8 mouse cellular contexts compared by ENCODE assay signal in the genomic region with DNA sequence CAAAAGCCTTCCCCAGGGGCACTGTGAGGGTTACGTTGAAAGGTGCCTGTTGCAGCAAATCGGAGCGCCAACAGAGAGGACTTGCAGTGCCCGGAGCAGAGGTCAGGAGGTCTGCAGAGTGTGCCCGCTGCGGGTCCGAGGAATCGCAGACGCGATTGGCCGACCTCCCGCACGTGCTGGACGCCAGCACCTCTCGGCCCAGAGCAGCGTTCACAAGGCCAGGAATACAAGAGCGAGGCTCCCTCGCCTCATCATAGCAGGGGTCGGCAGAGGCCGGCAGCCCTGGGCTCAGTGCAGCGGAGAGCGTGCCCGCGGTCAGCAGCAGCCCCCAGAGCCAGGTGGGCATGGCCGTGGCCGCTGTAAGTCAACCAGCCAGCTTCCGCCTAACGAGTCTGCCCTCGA. TPM values are rescaled to one million over a fixed set of nuclear protein-coding genes. Genes with fewer than 3 reads are reported as not detected.
A peak's percentile ranks its signal among the peaks of the same experiment; 100 is the strongest.
DNase-seq lines count a peak whose midpoint lies in the region; ATAC-seq lines count a peak whose summit lies in the region.

No protein-coding gene starts in this region.

- H3K4me3 ChIP-seq in forebrain, embryonic 15.5 days = peak overlapping the region; percentile 84
- H3K4me3 ChIP-seq in midbrain, embryonic 15.5 days = peak overlapping the region; percentile 43

- 3% methylated on average over 29 of the region's 29 CpGs for WGBS in forebrain, embryonic 15.5 days
- WGBS in midbrain, embryonic 15.5 days = 1% methylated on average over 29 of the region's 29 CpGs

- DNase-seq in gastrocnemius, postnatal 10 days = peak; percentile 58
- no peak for DNase-seq in gastrocnemius, postnatal 25 days
- peak; percentile 22 to 64 for DNase-seq in adrenal gland, postnatal 36 days
- peak; percentile 55 for DNase-seq in kidney, postnatal 10 days
- no peak for DNase-seq in urinary bladder, postnatal 25 days (ENCODE audit: low spot score)
- DNase-seq in urinary bladder, postnatal 14 days (ENCODE audit: low spot score) = no peak

- H3K27me3 ChIP-seq in forebrain, embryonic 15.5 days = peaks cover 12% of the 10 kb centered on the region; the same call in 1 of the 2 replicates
- H3K27me3 ChIP-seq in midbrain, embryonic 15.5 days (replicated peaks) = 0 out of 2 replicates have a peak, but pooled peaks cover 7% of the 10 kb centered on the region

- H3K9ac ChIP-seq in forebrain, embryonic 15.5 days (replicated peaks) = peak overlapping the region; percentile 68
- peak overlapping the region; percentile 53 for H3K9ac ChIP-seq in midbrain, embryonic 15.5 days

- H3K36me3 ChIP-seq in forebrain, embryonic 15.5 days = no peaks in the 10 kb centered on the region
- no peaks in the 10 kb centered on the region for H3K36me3 ChIP-seq in midbrain, embryonic 15.5 days (replicated peaks)

- peak overlapping the region; percentile 63 for H3K27ac ChIP-seq in forebrain, embryonic 15.5 days (replicated peaks)
- peak overlapping the region; percentile 53 for H3K27ac ChIP-seq in midbrain, embryonic 15.5 days

- H3K4me1 ChIP-seq in forebrain, embryonic 15.5 days = peaks cover 79% of the 10 kb centered on the region
- peaks cover 71% of the 10 kb centered on the region for H3K4me1 ChIP-seq in midbrain, embryonic 15.5 days

- H3K4me2 ChIP-seq in forebrain, embryonic 15.5 days (replicated peaks) = peak overlapping the region; percentile 89
- peak overlapping the region; percentile 94 for H3K4me2 ChIP-seq in midbrain, embryonic 15.5 days

- no peaks in the 10 kb centered on the region for H3K9me3 ChIP-seq in forebrain, embryonic 15.5 days
- H3K9me3 ChIP-seq in midbrain, embryonic 15.5 days = no peaks in the 10 kb centered on the region

- ATAC-seq in forebrain, embryonic 15.5 days (replicated peaks) = no peak
- ATAC-seq in midbrain, embryonic 15.5 days (replicated peaks) = no peak

RNA-seq across cellular contexts. Expression of gene Ntn3, which starts 0.7 kb away (rescaled TPM):
- 1 to 10 TPM; 1.6 to 2.5 TPM for total RNA-seq in gastrocnemius, postnatal 10 days (2021)
- total RNA-seq in gastrocnemius, postnatal 25 days (2021) = under 1 TPM; 0.35 to 0.56 TPM
- 1 to 10 TPM; 1.5 to 2.9 TPM for total RNA-seq in adrenal gland, postnatal 36 days (2021)
- polyA plus RNA-seq in forebrain, embryonic 15.5 days (2015; fragmentation: Nextera tagmentation; extraction: Ambion mirVana) = 4.9 and 5.2 TPM in 2 replicates
- 5.1 and 5.4 TPM in 2 replicates for polyA plus RNA-seq in midbrain, embryonic 15.5 days (2015; fragmentation: Nextera tagmentation; extraction: Ambion mirVana)

RNA-seq across cellular contexts. Expression of gene Tbc1d24, which starts 3.3 kb away (rescaled TPM):
- total RNA-seq in gastrocnemius, postnatal 10 days (2021) = 1 to 10 TPM; 5.8 to 8.9 TPM
- 1 to 10 TPM; 4.1 to 4.6 TPM for total RNA-seq in gastrocnemius, postnatal 25 days (2021)
- 10 to 100 TPM; 10.9 to 18.8 TPM for total RNA-seq in adrenal gland, postnatal 36 days (2021)
- 18.8 and 19.5 TPM in 2 replicates for polyA plus RNA-seq in forebrain, embryonic 15.5 days (2015; fragmentation: Nextera tagmentation; extraction: Ambion mirVana)
- polyA plus RNA-seq in midbrain, embryonic 15.5 days (2015; fragmentation: Nextera tagmentation; extraction: Ambion mirVana) = 28.7 and 30.7 TPM in 2 replicates

RNA-seq across cellular contexts. Expression of gene Tedc2, which starts 12.0 kb away (rescaled TPM):
- total RNA-seq in gastrocnemius, postnatal 10 days (2021) = 1 to 10 TPM; 2.5 to 4.0 TPM
- 1 to 10 TPM; 1.4 to 1.9 TPM for total RNA-seq in gastrocnemius, postnatal 25 days (2021)
- total RNA-seq in adrenal gland, postnatal 36 days (2021) = 1 to 10 TPM; 5.7 to 6.4 TPM
- polyA plus RNA-seq in forebrain, embryonic 15.5 days (2015; fragmentation: Nextera tagmentation; extraction: Ambion mirVana) = 13.0 and 13.5 TPM in 2 replicates
- 12.1 and 12.5 TPM in 2 replicates for polyA plus RNA-seq in midbrain, embryonic 15.5 days (2015; fragmentation: Nextera tagmentation; extraction: Ambion mirVana)

RNA-seq across cellular contexts. Expression of gene Atp6v0c, which starts 39.1 kb away (rescaled TPM):
- 100 to 1,000 TPM; 180 to 191 TPM for total RNA-seq in gastrocnemius, postnatal 10 days (2021)
- 100 to 1,000 TPM; 145 to 159 TPM for total RNA-seq in gastrocnemius, postnatal 25 days (2021)
- total RNA-seq in adrenal gland, postnatal 36 days (2021) = 100 to 1,000 TPM; 434 to 448 TPM
- polyA plus RNA-seq in forebrain, embryonic 15.5 days (2015; fragmentation: Nextera tagmentation; extraction: Ambion mirVana) = 872 and 917 TPM in 2 replicates
- polyA plus RNA-seq in midbrain, embryonic 15.5 days (2015; fragmentation: Nextera tagmentation; extraction: Ambion mirVana) = 1,357 and 1,392 TPM in 2 replicates

RNA-seq across cellular contexts. Expression of gene Ccnf, which starts 42.6 kb away (rescaled TPM):
- 1 to 10 TPM; 5.0 to 8.2 TPM for total RNA-seq in gastrocnemius, postnatal 10 days (2021)
- total RNA-seq in gastrocnemius, postnatal 25 days (2021) = 1 to 10 TPM in 1 of 2 experiments, under 1 TPM in 1; 0.61 to 1.1 TPM
- 1 to 10 TPM; 3.3 to 4.8 TPM for total RNA-seq in adrenal gland, postnatal 36 days (2021)
- 30.1 and 32.7 TPM in 2 replicates for polyA plus RNA-seq in forebrain, embryonic 15.5 days (2015; fragmentation: Nextera tagmentation; extraction: Ambion mirVana)
- 13.9 and 15.1 TPM in 2 replicates for polyA plus RNA-seq in midbrain, embryonic 15.5 days (2015; fragmentation: Nextera tagmentation; extraction: Ambion mirVana)

Comparison
In these comparisons a context has a peak if more than half of its experiments do, and no peak if none do; other contexts are left out.
1. DNase-seq: peak in gastrocnemius, postnatal 10 days (single experiment), adrenal gland, postnatal 36 days (2 of 2) and kidney, postnatal 10 days (single experiment); none in gastrocnemius, postnatal 25 days (single experiment), urinary bladder, postnatal 25 days (single experiment) and urinary bladder, postnatal 14 days (single experiment).